Mouse (Mus musculus): ENCODE data around the gene Coro1b.

- TF ChIP-seq CTCF (IDR thresholded peaks at IDR 0.05; ENCODE audit: borderline replicate concordance, insufficient read depth, low read length) (no peak), POLR2A (IDR thresholded peaks at IDR 0.05; ENCODE audit: low read depth, low read length) (no peak)
These were observed 46.4 kb upstream of the Coro1b start for GRCm38 (mm10) chr19:4102049-4102448.
